Mouse (Mus musculus) stomach, embryonic 14.5 days (tissue): ENCODE measurements around the gene Fto. TPM values are rescaled to one million over a fixed set of nuclear protein-coding genes. Genes with fewer than 3 reads are reported as not detected.

Experiments used
- ATAC-seq: fragments of 200-750 bp; cut with Nextera tagmentation; 2 replicates; pipeline ENCODE4 v1.8.0; 2017; ENCODE audit warnings: low read depth, moderate TSS enrichment; ENCODE audit not compliant: insufficient number of reproducible peaks, insufficient read depth, low FRiP score
- H3K27ac ChIP-seq: fragments of 300-500 bp; sonication (generic); 2 replicates; pipeline ENCODE4 v1.5.1; 2014; ENCODE audit warnings: mild to moderate bottlenecking, low read length, moderate library complexity, mixed read lengths
- H3K27me3 ChIP-seq: fragments of 300-500 bp; sonication (generic); 2 replicates; pipeline ENCODE4 v1.6.1; 2014; ENCODE audit warnings: low read length, control low read depth, mixed read lengths; ENCODE audit not compliant: control insufficient read depth, insufficient read depth
- H3K36me3 ChIP-seq: fragments of 300-500 bp; sonication (generic); 2 replicates; pipeline ENCODE4 v1.6.1; 2014; ENCODE audit warnings: mild to moderate bottlenecking, control low read depth, low read length, moderate library complexity, mixed read lengths; ENCODE audit not compliant: control insufficient read depth, insufficient read depth
- H3K4me1 ChIP-seq: fragments of 300-500 bp; sonication (generic); 2 replicates; pipeline ENCODE4 v1.6.1; 2014; ENCODE audit warnings: low read length, control low read depth, mixed read lengths; ENCODE audit not compliant: control insufficient read depth, insufficient read depth
- H3K4me2 ChIP-seq: fragments of 300-500 bp; sonication (generic); replicated peaks from 2 replicates; pipeline ENCODE4 v1.6.1; 2014; ENCODE audit warnings: low read depth, low read length, control low read depth
- H3K4me3 ChIP-seq: fragments of 300-500 bp; sonication (generic); 2 replicates; pipeline ENCODE4 v1.5.1; 2014; ENCODE audit warnings: low read depth, low read length, control low read depth
- H3K9ac ChIP-seq: fragments of 300-500 bp; sonication (generic); replicated peaks from 2 replicates; pipeline ENCODE4 v1.6.1; 2014; ENCODE audit warnings: low read depth, mild to moderate bottlenecking, control low read depth, low read length, moderate library complexity, mixed read lengths
- H3K9me3 ChIP-seq: fragments of 300-500 bp; sonication (generic); 2 replicates; pipeline ENCODE4 v1.6.1; 2016; ENCODE audit warnings: low read depth, low read length, control low read depth; ENCODE audit not compliant: control insufficient read depth
- WGBS: fragments of 180-500 bp; shearing (Covaris S2); extraction: QIAGEN DNeasy Blood & Tissue Kit; methylation state at CpG from one replicate; pipeline ENCODE4 v1.1.7; 2014; 5-methylcytosine and 5-hydroxymethylcytosine counted together
- polyA plus RNA-seq: library from polyadenylated mRNA; unstranded; fragments of >200 nt; fragmentation: Nextera tagmentation; extraction: Ambion mirVana; gene quantifications from 2 replicates; pipeline ENCODE4 v1.2.1, GENCODE M21; 2014

The Fto gene
- polyA plus RNA-seq: 89.6 and 94.6 TPM in 2 replicates

DNA sequence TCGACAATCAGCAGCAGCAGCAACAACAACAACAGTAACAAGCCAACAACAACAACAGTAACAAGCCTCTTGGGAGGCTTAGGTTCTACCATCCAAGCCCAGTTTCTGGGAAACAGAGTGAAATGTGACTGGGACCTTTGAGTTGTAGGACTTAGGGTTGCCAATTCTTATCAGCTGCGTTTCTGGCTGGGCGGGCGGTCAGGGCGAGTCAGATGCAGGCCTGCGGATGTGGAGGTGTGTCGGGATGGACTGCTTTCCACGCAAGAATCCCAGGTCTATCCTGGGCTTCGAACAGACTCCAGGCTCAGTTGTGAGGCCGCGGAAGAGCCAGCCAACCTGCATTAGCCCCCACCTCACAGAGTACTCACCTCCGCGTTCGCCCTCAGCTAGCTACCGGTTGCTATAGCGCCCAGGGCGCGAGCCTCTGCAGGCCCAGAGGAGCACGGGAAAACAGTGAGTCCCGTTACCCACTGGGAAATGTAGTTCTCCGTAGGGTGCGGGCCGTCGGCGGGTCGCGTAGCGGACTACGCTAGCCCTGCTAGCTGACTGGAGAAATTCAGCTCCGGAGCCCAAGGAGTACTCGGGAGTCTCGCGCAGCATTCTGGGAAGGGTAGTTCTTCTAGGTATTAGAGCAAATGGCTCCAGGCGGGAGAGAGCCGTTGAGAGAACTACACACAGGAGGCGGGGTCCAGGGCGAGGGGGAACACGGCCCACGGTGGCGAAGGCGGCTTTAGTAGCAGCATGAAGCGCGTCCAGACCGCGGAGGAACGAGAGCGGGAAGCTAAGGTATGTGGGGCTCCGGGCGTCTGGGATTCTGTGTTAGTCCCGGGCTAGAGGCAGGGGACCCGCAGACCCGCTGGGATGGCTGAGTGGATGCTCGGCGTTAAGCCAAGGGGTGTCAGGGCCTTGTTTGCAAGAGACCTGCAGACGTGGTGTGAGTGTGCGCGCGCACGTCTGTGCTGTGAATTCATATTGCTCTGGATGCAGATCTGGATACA, at the start of gene Fto, which contains the start of gene Rpgrip1l:
TSS of gene Fto (plus strand) at position 691 of the 998 bp plus-strand sequence.
TSS of gene Rpgrip1l (minus strand) at position 428 of the 998 bp plus-strand sequence.
- peaks cover 6% of the 10 kb centered on the region for H3K4me1 ChIP-seq
- no peaks in the 10 kb centered on the region for H3K9me3 ChIP-seq
- peak; percentile 99 for ATAC-seq
- peak within 1 kb of the TSS; percentile 72 for H3K4me3 ChIP-seq
- H3K4me2 ChIP-seq: peak within 1 kb of the TSS; percentile 91
- H3K9ac ChIP-seq: peak within 1 kb of the TSS; percentile 66
- H3K36me3 ChIP-seq: no peaks in the 10 kb centered on the region
- no peaks in the 10 kb centered on the region for H3K27me3 ChIP-seq
- H3K27ac ChIP-seq: peak within 1 kb of the TSS; percentile 69; the same call in 1 of the 2 replicates
- WGBS: 2% methylated on average over 59 of the region's 59 CpGs

DNA sequence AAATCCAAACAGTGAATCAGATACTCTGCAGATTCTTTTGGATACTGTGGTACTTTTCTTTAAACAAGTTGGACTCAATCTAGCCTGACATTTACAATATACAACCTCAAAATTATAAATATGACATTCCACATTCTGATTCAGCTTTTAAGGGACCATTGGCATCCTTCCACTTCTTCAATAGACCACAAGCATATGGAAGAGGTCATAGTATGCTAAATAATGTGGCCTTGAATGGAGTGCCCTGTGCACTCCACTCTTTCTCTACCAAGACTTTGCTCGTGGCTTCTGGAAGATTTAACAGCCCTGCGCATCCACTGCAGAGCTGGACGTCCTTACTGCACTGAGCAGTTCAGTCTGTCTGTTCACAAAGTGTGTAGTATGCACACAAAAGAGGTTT, 49.4 kb upstream of the Fto start:
- Histone ChIP-seq H3K4me2 (no peak overlapping the region), H3K27ac (no peak overlapping the region), H3K27me3 (no peaks in the 10 kb centered on the region), H3K36me3 (no peaks in the 10 kb centered on the region), H3K9ac (no peak overlapping the region), H3K4me1 (no peaks in the 10 kb centered on the region), H3K9me3 (no peaks in the 10 kb centered on the region), H3K4me3 (no peak overlapping the region)
- no peak for ATAC-seq
- WGBS: 46% methylated on average over 3 of the region's 3 CpGs

DNA sequence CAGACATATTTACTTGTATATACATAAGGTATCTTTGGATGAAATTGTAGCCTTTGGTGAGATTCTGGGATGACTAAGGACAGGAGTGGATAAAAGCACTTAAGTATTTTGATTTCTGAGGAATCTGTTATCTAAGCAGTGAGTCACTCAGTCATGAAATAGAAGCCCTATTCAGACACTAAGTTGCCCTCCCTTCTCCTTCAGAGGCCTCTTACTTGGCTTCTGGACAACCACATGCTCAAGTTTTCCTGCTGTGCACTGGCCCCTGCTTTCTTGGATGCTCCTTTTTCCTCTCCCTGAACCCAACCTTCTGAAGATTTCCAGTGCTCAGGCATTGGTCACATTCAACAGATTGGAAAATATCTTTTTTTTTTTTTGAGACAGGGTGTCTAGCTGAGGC, 48.8 kb upstream of the Fto start:
- H3K36me3 ChIP-seq: no peaks in the 10 kb centered on the region
- no peak overlapping the region for H3K4me2 ChIP-seq
- ATAC-seq: no peak
- no peak overlapping the region for H3K9ac ChIP-seq
- H3K27me3 ChIP-seq: no peaks in the 10 kb centered on the region
- H3K27ac ChIP-seq: no peak overlapping the region
- H3K9me3 ChIP-seq: no peaks in the 10 kb centered on the region
- no peak overlapping the region for H3K4me3 ChIP-seq
- no peaks in the 10 kb centered on the region for H3K4me1 ChIP-seq

DNA sequence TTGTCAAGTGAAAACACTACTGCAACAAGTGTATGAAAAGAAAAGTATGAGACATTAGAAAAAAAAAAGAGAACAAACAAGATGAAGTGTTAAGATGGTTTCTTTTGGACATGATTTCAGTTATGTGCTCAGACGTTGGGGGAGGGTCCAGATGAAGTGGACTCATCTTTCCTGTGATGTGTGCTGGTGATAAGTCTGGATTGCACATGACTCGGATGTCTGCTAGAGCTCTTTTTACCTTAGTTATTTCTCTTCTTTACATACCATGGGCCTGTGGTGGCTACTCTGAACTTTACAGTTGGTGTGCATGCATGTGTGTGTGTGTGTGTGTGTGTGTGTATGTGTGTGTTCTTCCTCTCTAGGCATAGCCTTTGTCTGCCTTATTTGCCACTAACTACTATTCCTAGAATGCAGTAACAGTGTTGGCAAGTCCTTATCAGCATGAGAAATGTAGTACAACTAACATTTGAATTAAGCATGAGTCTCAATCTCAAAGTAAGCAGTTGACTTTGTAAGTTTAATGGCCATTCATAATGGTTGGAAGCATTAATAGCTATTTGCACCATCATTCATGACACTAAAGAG, 43.9 kb upstream of the Fto start:
- Histone ChIP-seq H3K4me3 (no peak overlapping the region), H3K9ac (no peak overlapping the region), H3K4me1 (no peaks in the 10 kb centered on the region), H3K27ac (no peak overlapping the region), H3K36me3 (peaks cover 6% of the 10 kb centered on the region), H3K4me2 (no peak overlapping the region), H3K27me3 (no peaks in the 10 kb centered on the region), H3K9me3 (no peaks in the 10 kb centered on the region)
- 70% methylated on average over 2 of the region's 2 CpGs for WGBS
- no peak for ATAC-seq

DNA sequence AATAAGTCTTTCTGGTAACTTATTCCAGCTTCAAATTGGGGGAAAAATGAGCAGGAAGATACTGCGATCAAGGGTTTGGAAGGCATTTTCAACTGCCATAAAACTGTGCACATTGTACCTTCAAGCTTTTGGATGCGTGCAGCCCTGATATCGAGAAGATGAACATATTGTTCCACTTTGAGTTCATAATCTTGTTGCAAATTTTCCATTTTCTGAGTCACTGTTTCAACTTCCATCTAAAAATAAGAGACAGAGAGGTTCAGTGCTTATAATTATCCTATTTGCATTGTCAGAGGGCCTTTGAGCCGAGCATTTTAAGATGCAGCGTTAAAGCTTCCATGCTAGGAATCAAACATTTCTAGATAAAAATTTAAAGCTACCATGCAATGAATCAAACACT, 39.8 kb upstream of the Fto start:
- 93% methylated on average over 5 of the region's 5 CpGs for WGBS
- no peak overlapping the region for H3K27ac ChIP-seq
- no peak overlapping the region for H3K4me3 ChIP-seq
- H3K9ac ChIP-seq: no peak overlapping the region
- no peak overlapping the region for H3K4me2 ChIP-seq
- H3K9me3 ChIP-seq: 0 out of 2 replicates have a peak, but pooled peaks cover 3% of the 10 kb centered on the region
- no peaks in the 10 kb centered on the region for H3K27me3 ChIP-seq
- peaks cover 6% of the 10 kb centered on the region for H3K36me3 ChIP-seq
- H3K4me1 ChIP-seq: no peaks in the 10 kb centered on the region
- ATAC-seq: no peak

DNA sequence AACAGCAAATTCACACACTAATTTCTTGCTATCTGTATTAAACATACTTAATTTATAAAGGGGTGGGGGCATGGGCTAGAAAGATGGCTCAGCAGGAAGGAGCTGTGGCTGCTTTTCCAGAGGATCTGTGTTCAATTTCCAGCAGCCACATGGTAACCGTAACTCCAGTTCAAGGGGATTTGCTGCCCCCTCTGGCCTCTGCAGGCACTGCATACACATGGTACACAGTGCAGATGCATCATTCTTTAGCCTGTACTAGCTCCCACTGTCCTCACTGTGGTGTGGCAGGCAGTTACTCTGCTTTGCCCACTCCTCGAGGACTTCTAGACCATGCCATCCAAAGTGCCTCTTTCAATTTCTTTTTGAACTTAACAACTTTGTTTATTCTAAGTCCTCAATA, 37.0 kb upstream of the Fto start:
- 85% methylated on average over 2 of the region's 2 CpGs for WGBS
- Histone ChIP-seq H3K4me1 (no peaks in the 10 kb centered on the region), H3K4me3 (no peak overlapping the region), H3K9ac (no peak overlapping the region), H3K27ac (no peak overlapping the region), H3K4me2 (no peak overlapping the region), H3K9me3 (0 out of 2 replicates have a peak, but pooled peaks cover 3% of the 10 kb centered on the region), H3K36me3 (peaks cover 6% of the 10 kb centered on the region), H3K27me3 (no peaks in the 10 kb centered on the region)
- no peak for ATAC-seq

DNA sequence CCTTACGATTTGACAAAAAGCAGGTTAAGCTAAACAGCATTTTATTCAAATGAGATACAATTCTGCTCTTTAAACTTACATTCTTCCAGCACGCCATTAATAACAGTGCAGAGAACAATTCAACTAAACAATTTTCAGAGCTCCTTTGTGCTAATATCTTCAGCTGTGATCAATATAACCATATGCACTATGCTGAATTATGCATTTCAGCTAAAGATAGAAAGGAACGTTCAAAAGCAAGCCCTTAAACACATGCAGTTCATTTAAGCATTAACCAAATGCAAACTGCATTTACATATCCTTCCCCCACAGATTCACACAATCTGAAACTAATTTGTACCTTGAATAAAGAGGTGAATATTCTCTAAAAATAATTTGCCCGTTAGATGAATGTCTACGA, 35.3 kb upstream of the Fto start:
- no peak overlapping the region for H3K9ac ChIP-seq
- H3K27ac ChIP-seq: no peak overlapping the region
- H3K4me1 ChIP-seq: no peaks in the 10 kb centered on the region
- H3K4me2 ChIP-seq: no peak overlapping the region
- 86% methylated on average over 5 of the region's 5 CpGs for WGBS
- H3K36me3 ChIP-seq: peaks cover 3% of the 10 kb centered on the region; the same call in 1 of the 2 replicates
- H3K9me3 ChIP-seq: 0 out of 2 replicates have a peak, but pooled peaks cover 3% of the 10 kb centered on the region
- no peak overlapping the region for H3K4me3 ChIP-seq
- ATAC-seq: no peak
- H3K27me3 ChIP-seq: no peaks in the 10 kb centered on the region

DNA sequence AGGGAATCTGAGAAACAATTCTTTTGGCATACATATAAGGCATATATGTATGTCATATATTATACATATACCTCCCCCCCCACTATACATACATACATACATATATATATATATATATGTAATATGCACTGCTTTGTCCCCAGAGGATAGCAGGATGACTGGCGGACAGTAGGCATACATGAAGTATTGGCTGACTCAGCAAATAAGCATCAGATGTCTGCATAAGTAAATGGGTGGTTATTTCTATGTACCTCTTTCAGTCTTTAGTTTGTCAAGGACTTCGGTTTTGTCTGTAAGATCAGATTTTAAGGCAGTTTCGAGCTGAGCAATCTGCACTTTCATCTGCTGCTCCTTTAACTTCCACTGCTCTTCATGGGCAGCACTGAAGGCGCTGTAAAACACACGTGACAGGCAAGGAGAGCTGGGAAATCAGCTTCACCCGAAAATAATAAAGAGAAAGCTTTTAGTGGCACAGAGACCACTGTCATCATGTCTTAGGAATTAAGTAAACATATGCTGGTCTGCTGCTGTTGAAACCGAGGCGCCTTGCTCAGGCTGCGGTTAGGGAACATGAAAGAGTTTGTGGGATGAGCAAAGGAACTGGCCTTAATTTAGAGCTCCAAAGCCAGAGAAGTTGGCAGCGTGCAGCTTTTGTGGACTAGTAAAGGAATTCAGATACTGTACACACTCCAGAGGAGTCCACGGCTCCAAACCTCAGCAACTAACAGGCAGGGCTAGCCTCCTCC, 32.7 kb upstream of the Fto start:
- Histone ChIP-seq H3K9me3 (0 out of 2 replicates have a peak, but pooled peaks cover 3% of the 10 kb centered on the region), H3K27ac (no peak overlapping the region), H3K27me3 (no peaks in the 10 kb centered on the region), H3K9ac (no peak overlapping the region), H3K4me2 (no peak overlapping the region), H3K36me3 (no peaks in the 10 kb centered on the region), H3K4me3 (no peak overlapping the region), H3K4me1 (no peaks in the 10 kb centered on the region)
- 60% methylated on average over 11 of the region's 11 CpGs for WGBS
- ATAC-seq: no peak
